Mouse (Mus musculus): ENCODE results near the gene Sf3a2.
A peak's percentile ranks its signal among the peaks of the same experiment; 100 is the strongest.

Sf3a2 gene

DNA sequence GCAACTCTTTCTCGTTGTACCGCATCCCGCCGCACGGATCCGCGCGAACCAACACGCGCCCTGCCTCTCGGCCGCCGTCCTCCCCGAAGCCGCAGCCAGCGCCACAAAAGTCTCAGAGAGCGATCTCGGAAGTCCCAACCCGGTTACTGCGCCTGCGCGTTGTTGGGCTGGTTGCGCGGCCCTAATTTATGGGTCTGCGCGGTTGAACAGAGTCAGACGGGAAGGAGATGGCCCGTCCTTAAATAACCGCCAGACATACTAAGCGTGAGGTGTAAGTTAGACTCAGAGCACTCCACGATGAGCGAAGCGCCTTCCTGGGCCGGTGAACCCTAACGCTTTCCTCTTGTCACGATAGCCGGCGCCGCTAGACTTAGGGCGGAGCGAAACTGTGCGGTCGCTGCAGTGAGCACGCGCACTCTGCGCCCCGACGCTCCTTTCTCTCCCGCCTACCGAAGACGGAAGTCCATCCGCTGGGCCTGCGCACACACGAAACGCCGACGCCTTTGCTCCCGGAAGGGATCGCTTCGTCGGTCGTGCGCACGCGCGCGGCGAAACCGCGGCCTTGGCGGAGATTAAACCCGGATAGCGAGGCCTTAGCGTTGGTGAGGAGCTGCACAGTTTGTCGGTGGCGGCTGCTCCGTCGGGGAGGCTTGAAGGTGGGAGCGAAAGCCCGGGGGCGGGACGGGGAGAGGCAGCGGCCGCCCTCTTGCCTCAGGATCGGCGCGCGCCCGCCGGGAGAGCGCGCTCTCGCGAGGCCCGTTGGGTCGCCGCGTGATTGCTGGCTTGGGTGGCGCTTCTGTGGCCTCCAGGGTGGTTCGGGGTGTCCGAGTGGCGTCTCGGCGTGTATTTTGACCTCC lies at the start of gene Sf3a2, which contains the start of gene Plekhj1:
Gene Sf3a2 (plus strand): TSS at position 49 of the 857 bp plus-strand sequence.
Gene Plekhj1 (minus strand): TSS at position 477 of the 857 bp plus-strand sequence.
- DNase-seq, result peak; percentile 96 to 97

DNA sequence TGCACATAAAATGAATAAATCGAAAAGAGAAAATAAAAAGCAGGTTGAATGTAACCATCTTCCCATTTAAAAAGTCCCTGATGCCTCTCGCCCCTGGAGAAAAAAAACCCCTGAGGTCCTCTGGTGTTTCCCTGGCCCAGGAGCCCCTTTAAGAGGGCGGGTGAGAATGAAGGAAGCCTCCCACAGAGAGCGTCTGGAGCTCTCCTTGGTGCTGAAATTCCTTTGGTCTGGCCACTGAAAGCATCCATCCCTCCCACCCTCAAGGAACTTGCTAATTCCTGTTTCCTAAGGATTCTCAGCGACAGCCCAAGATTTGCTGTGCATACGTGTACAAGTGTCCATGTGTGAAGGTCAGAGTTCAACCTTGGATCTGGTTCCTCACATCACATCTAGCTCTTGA lies 49.4 kb upstream of the Sf3a2 start:
- DNase-seq, result peak; percentile 27 to 54

DNA sequence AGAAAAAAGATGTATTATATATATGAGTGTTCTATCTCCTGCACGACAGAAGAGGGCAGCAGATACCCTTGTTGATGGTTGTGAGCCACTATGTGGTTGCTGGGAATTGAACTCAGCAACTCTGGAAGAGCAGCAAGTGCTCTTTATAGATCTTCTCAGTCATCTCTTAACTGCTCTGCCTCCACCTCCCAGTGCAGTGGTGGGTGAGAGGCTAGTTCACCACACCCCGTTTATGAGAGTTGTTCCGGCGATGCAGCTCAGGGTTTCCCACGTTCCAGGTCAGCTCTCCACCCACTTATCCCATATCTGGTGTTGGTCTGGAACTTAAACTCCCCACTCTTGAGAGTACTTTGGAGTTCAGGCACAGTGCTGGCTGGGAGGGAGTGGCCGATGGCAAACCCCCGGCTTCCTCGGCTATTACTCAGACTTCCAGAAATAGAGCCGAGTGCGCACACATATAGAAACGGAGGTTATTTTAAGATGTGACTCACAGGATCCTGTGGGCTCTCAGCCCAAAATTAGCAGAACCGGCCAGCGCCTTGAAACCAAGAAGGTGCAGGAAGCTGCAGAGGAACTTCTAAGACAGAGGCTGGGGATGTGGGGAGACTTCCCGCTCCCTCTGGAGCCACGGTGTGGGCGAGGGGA lies 46.7 kb upstream of the Sf3a2 start:
- peak; percentile 84 to 87 for DNase-seq

DNA sequence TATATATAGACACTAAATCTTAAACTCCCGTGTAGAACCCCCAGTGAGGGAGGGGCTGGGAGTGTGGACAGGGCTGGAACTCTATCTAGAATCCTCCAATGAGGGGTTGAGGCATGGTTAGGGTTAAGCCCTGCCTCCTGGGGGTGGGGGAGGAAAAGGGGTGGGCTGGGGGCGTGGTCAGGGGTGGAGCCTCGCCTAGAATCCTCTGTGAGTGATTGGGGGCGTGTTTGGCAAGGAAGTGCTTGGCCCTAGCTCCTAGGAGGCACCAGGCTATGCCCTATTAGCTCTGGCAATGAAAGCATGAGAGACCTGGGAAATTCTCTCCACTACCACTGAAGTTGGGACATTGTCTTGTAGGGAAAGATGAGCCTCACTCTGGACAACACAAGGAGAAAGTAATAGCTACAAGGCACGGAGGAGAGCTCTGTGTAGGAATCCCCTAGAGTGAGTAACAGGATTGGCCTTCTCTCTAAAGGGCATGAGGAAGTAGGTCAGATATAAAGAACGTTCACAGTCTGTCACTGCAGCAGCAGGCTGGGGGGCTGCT lies 45.8 kb upstream of the Sf3a2 start:
- DNase-seq, result peak; percentile 75 to 85

DNA sequence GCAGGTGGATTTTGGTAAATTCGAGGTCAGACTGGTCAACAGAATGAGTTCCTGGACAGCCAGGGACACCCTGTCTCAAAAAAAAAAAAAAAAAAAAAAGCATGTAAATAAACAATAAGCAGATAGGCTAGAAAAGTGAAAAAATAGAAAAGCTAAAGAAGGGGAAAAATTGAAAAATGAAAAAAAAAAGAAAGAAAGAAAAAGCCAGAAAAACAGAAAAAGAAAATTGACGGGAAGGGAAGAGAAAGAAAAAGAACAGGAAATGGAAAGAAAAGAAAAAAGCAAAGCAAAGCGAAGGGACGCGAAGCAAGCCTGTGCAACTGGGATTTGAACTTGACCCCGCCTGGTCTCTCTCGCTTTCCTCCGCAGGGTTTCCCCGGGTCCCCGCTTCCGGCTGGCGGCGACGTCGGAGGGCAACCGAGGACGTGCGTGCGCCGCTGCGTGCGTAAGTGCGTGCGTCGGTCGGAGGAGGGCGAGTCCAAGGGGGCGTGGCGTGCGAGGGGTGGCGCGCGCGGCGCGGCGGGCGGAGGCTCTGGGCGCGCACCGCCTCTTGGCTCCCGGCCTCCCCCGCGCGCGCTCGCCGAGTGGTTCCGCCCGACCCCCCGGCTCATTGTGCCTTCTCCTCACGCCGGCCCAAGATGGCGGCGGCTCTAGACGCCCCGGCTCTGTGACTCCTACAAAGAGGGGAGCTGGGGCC lies 43.3 kb upstream of the Sf3a2 start, which contains the start of gene Dot1l:
Gene Dot1l (plus strand): TSS at position 613 of the 697 bp plus-strand sequence.
- peak; percentile 97 for DNase-seq

DNA sequence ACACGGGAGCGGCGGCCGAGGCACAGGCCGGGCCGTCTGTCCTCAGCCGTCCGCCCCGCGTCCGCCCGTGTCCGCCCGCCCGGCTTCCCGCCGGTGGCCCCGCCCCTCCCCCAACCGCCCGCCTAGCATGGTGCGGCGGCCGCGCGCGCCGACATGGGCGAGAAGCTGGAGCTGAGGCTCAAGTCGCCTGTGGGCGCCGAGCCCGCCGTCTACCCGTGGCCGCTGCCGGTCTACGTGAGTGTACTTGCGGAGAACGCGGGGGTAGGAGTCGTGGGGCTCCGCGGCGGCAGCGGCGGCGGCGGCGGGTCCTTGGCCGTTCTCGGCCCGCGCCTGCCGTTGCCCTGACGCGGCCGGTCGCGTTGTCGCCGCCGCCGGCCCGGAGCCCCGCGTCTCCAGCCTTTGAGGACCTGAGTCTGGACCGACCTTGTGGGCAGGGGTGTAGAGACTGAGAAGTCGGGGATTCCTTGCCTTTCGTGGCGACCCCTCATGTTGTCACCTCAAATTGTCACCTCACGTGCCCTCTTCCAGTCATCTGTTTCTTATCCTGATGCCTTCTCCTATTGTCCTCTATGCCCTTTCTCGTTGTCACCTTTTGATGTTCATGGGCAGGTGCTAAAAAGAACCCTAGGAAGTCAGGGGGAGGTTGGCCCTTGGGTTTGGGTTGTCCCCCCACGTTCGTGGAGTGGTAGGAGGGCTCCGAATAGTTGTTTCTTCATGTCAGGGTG lies 42.5 kb upstream of the Sf3a2 start:
- no peak for DNase-seq

DNA sequence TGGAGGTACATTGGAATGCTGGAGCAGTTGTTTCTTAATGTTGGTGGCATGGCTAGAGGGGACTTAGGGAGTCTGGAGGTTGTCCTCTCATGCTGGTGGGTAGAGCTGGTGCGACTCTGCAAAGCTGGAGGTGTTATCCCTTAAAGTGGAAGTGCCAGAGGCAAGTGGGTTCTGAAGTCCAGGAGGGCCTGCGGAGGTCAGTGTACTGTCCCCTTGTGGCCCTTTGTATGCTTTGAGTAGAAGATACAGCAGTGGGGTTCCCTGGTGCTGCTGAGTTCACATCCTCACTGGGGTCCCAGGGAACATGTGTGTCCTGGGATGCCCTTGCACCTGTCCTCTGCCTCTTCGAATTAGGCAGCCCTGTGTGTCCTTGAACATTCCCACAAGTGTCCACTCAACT lies 41.9 kb upstream of the Sf3a2 start:
- DNase-seq, result no peak

DNA sequence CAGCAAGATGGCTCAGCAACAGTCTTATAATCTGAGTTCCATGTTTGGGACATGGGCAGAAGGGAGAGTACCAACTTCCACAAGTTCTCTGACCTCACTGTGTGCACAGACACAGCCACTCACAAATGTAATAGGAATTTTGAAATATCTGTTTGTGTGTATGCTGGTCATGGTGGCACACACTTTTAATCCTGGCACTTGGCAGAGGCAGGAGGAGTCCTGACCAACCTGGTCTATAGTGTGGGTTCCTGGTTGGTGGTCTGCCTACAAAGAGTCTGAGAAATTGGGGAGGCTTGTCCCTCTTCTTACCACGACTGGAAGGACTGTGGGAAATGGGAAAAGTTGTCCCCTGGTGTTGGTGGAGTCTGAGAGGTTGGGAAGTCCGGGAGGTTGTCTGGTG lies 41.5 kb upstream of the Sf3a2 start:
- DNase-seq, result no peak

DNA sequence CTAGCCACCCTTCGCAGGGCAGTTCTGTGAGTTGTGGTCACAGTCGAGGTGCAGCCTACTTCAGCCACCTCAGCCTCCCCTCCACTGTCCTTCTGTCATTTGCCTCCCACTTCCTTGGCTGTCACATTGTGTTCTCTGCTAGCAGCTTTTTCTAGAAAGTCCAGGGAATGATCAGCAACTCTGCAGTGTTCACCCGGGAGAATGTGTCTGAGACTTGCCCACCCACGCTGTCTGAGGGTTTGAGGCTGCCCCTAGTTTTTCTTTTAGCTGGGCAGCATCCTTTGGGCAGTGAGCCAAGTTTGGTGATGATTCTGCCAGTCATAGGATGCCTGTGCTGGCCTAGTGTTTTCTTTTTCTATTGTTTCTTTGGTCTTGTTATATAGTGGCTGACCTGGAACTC lies 41.0 kb upstream of the Sf3a2 start:
- DNase-seq, result no peak

DNA sequence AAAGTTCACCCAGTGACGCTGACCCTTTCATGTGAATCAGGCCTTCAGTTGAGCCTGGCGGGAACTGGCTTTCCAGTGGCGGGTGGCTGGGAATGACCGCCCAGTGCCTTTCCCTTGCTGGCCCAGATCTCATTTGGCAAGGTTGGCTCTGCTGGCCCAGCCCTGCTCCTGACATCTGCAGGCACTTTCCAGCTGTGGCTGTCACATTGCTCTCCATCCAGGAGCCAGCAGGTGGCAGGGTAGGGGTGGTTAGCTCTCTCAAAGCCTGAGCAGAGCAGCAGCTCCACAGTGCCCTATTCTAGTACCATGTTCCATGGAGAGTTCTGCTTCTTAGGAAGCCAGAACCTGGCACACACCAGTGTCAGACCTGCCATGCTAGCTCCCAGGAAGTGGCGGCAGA lies 40.3 kb upstream of the Sf3a2 start:
- DNase-seq, result peak; percentile 81 to 88

DNA sequence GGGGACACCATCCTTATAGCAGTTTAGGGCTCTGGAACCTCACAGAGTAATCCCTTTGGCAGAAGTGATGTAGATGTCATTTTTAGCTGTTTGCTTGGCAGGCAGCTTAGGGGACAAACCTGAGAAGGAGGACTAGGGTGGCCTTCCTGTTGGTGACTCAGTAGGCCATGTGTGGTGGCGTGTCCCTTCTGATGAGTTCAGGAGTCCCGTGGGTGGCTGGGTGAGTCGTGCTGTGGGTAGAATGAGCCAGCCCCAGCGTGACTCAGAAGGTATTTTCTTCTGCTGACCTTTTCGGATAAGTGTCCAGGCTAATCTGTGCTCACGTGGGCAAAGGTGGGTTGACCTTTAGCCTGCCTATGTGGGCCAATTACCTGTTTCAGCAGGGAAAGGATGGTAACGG lies 39.3 kb upstream of the Sf3a2 start:
- no peak for DNase-seq

DNA sequence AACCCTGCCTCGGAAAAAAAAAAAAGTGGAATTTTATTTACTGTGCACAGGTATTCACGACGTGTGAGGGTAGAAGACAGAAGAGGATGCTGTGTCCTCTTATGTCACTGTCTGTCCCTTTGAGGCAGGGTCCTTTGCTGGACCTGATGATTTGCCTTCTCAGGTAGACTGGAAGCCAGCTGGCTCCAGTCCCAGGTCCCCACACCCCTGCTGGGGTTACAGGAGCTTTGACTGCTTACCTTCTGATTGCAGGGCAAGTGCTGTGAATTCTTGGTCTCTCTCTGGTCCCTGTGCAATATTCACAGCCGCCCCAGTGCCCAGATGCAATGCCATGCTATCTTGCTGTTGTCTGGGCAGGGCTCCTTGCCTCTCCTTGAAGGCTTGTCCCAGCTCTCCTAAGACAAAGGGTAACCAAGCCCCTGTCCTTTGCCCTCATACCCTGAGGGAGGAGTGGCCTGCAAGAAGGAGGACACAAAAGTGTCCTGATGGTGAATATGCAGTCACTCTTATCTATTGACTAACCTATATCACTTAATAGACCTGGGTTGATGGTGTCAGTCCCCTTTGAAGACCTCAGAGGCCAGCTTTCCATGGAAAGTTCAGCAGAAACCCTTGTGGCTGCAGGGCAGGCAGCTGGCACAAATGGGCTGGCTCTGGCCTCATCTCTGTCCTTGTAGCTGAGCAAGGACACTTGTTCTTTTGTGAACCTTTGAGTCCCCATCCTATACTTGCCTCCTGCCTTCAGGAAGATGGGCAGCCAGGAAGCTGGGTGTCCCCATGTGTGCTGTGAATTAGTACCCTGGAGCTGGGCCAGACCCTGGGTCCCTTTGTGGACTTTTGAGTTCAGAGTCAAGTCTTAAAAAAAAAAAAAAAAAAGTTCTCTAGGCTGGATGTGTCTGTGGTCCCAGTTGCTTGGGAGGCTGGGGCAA lies 37.1 kb upstream of the Sf3a2 start:
- no peak for DNase-seq

DNA sequence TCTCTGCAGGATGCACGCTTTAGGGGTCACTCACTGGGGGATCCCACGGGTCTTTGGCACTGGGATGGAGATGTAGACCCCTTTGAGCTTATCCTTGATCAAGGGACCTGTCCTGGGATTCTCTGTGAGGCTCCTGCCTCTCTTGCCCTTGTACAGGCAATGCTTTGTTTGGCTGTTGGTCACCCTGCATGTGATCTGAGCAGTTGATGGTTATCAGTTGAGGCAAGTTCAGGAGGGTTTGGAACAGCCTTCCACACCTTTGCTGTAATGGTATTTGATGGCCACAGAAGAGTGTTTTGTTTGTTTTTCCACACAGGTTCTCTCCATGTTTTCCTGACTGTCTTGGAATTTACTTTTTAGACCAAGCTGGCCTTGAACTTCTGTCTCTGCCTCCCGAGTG lies 36.2 kb upstream of the Sf3a2 start:
- no peak for DNase-seq

DNA sequence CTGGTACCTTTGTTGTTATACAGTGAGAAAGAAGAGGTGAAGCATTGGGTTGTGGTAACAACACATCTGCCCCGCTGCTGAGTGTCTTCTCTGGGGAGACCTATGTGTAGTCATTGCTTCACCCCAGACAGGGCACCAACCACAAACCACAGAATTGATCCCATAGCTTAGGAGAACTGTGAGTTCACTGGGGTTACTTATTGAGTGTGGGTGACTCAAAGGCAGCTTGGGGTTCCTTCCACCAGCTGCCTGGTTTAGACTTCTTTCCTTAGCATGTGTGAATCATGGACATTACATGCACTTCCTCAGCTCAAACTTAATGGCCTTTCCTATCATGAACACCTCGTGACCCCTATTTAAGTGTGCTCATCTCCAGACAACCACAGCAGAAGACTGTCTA lies 34.5 kb upstream of the Sf3a2 start:
- no peak for DNase-seq

DNA sequence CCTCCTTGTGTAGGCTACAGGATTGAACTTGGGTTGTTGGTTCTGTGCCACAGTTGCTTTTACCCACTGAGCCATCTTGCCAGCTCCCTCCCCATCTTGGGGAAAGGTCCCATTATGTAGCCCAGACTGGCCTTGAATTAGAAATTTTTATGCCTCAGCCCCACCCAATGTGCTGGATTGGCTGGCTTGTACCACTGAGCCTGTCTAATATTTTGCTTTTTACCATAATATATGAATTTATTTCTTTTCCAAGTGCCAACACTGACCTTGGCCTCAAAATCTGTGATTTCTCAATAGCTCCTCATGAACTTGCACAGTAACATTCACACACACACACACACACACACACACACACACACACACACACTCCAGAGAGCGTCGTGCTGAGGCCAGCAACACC lies 32.3 kb upstream of the Sf3a2 start:
- DNase-seq, result no peak

DNA sequence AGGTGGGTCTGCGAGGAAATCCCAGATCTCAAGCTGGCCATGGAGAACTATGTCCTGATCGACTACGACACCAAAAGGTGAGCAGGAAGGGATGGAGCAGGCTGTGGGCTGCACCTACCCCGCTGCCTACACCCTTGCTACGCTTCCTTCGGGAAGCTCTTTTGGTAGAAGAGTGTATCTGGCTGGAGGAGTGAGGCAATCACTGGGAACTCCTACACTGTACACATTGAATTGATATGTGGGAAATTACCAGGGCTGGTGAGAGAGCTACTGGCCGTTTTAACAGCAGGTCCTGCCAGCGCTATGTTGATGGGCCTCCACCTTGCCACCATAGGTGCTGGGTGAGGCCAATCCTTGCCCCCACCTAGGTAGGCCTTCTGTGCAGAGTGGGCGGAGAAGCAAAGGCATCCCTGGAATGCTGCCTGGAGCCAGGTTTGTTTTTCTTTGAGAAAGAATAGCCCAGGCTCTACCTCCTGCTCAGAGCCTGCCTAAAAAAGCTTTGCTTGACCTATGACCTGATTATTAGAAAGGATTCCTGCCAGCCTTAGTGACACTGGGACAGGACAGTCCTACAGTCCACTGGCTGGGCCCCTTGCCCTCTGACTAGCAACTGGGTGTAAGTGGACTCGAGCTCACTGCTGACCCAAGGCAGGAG lies 31.7 kb upstream of the Sf3a2 start:
- peak; percentile 64 to 67 for DNase-seq

DNA sequence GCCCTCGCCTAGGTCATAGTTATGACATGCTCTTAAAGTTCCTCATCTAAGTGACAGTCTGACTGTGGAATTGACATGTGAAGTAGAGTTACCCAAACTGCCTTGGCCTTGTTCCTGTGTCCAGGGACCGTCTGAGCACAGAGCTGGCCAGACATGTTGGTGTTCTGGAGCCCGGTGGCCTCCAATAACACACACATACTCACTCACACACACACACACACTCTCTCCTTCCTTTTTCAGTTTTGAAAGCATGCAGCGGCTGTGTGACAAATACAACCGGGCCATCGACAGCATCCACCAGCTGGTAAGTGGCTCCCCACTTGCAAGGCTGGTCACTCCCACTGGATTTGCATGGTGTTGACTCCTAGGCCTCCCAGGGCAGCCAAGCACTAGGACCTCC lies 29.6 kb upstream of the Sf3a2 start:
- DNase-seq, result no peak

DNA sequence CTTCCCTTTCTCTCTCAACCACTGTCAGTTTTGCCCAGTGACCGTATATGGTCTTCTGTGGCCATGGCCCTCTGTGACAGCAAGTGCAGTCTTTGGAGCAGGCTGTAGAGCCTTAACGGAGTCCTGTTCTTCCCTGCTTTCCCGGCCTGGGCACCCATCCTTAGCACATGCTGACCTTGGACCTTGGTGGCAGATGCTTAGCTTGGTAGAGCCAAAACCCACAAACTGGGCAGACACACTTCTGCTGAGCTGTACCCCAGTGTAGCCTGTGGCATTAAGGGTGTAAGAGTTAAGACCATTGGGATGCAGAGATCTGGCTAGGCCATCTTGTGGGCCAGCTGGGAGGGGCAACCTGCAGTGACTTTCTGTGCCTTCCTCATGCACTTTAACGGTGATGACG lies 24.2 kb upstream of the Sf3a2 start:
- DNase-seq, result no peak

DNA sequence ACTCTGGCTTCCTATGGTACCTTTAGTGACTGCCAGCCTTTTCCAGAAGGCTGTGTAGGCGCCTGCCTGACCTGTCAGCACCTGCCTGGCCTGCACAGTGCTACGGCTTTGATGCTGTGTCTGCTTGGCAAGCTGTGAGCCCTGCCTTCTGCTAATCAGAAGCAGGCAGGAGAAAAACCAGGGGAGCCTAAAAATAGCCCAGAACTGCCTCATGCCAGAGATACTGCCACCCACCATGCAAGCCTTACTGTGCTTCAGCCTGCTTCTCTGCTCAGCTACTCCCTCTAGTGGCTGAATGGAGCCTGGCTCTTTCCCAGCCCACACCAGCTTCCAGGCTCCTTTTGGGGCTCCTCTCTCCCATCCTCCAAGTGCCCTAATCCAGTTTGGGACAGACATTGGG lies 23.4 kb upstream of the Sf3a2 start:
- DNase-seq, result peak; percentile 65 to 70

DNA sequence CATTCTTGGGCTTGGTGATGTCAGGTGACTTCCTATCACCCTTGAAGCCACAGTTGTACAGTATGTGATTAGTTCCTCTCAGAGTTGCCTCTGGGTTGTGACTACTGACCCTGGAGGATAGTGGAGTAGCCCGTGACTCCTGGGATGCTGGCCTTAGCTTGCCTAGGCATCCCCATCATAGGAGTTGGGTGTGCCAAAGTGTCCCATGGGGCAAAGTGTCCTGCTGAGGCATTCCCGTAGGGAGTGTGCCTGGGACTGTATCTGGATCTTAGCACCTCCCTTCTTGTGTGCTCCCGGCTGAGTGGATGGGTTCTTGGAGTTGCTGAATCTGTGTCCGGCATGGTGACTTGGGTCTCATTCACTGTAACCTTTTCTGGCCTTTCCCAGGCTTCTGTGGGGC lies 23.0 kb upstream of the Sf3a2 start:
- no peak for DNase-seq

DNA sequence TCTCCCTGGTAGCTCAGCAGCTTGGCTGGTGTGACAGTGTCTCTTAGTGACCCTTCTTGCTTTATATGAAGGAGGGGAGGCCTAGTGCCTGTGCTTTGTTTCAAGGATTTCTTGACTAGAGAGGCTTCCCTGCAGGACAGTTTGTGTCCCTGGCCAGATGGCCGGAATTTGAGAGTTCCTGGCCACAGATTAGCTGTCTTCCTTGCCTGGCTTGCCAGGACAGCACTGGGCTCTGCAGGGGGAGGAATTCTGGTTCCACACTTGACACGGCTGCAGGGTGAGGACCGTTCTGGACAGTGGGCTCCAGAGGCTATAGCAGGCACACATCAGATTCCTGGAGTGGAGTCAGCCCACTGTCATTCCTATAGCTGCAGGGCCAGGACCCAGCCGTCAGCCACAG lies 22.3 kb upstream of the Sf3a2 start:
- DNase-seq, result no peak

All from lung, adult 18-20 months (tissue).